Mouse (Mus musculus): ENCODE measurements at regions not wholly inside any gene's neighbourhood (a gene's known extent, or its start where the extent isn't known, plus 50 kb on each side); places are given as distances from the start of the nearest gene placed in this dataset.

DNA sequence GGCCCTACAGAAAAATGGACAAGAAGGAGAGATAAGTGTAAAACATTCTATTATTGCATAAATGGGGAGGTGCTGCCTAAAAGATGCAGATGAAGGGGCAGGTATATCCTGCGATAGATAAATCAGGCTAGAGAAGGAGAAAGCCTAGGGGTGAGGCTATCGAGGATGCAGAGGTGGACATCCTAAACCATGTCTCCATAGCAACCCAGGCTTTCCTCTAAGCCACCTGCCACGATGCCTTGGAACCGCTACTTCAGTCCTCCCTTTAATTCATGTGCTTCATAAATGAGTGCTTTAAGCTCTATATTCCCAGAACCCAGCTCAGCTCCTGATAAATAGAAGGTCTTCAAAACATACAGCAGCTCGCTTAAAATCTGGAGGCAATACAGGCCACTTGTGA is 179.3 kb upstream of the Serp2 start:
- TF ChIP-seq CTCF (IDR thresholded peaks at IDR 0.05; ENCODE audit: insufficient read depth, low read depth, low read length) (no peak), POLR2A (IDR thresholded peaks at IDR 0.05; ENCODE audit: insufficient read depth, low read depth, low read length) (no peak)

All from olfactory bulb, adult 2 months (tissue).